Mouse (Mus musculus): ENCODE measurements at regions not wholly inside any gene's neighbourhood (a gene's known extent, or its start where the extent isn't known, plus 50 kb on each side); places are given as distances from the start of the nearest gene placed in this dataset.

DNA sequence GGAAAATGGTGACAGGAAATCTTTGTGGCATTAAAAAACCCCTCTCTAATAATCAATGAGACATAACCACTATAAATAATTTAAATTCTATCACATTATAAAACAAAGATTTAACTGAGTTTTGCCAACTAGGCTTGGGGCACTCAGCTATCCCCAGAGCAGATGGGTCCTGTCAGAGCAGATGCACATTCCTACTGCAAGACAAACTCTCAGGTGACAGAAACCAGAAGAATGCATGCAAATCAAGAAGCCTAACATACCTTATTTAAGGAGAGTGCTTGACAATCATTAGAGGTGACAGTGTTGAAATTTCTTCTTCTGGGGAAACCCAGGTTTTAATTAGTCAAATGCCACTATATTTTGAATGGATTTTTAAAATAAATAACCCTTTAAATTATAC is 452.3 kb upstream of the Gm9747 start:
- TF ChIP-seq GATA1 (IDR thresholded peaks at IDR 0.05; ENCODE audit: borderline replicate concordance, low read length) = no peak
- TF ChIP-seq FLI1 (IDR thresholded peaks at IDR 0.05; ENCODE audit: low read length) = no peak
